ENCODE assay signal across 20 mouse cellular contexts in the genomic region with DNA sequence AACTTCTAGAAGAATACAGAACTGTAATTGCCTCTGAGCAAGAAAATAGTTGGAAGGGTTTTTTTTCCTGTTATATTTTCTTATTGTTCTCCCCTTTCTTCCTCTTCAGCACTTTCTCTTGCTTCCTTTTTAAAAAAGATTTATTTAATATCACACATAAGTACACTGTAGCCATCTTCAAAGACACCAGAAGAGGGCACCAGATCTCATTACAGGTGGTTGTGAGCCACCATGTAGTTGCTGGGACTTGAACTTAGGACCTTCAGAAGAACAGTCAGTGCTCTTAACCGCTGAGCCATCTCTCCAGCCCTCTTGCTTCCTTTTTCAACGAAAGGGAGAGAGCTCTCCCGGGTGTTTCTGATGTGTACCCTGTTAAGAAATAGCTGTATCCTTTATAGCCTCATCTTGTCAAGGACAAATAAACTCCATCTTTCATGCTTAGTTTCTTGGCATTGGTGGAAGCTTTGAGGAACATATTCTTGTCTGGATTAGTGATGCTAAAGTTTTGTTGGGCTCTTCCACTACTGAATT.
DNase-seq lines count a peak whose midpoint lies in the region; ATAC-seq and TF ChIP-seq lines count a peak whose summit lies in the region.
"Had no signal": no experiment of that assay in that cellular context is flagged by ENCODE, and none has a peak within 500 bp of the region (broad histone marks: within the 10 kb centered on the region; RNA-seq: fewer than 3 reads in every experiment).

No protein-coding gene starts in this region.

- no peak overlapping the region for H3K4me2 ChIP-seq in hindbrain, postnatal 0 days (ENCODE audit: low read depth, low read length)
- H3K4me2 ChIP-seq in hindbrain, embryonic 11.5 days (replicated peaks; ENCODE audit: low read depth, low read length): no peak overlapping the region
- H3K4me2 ChIP-seq: limb, embryonic 15.5 days; midbrain, embryonic 15.5 days had no signal

- H3K36me3 ChIP-seq in hindbrain, postnatal 0 days (ENCODE audit: insufficient read depth, low read length): no peaks in the 10 kb centered on the region
- H3K36me3 ChIP-seq in hindbrain, embryonic 11.5 days (ENCODE audit: control insufficient read depth, insufficient read depth, low read length): no peaks in the 10 kb centered on the region
- H3K36me3 ChIP-seq: limb, embryonic 15.5 days; midbrain, embryonic 15.5 days had no signal

- no peak overlapping the region for H3K4me3 ChIP-seq in hindbrain, postnatal 0 days (ENCODE audit: low read length)
- no peak overlapping the region for H3K4me3 ChIP-seq in hindbrain, embryonic 11.5 days (ENCODE audit: low read depth, low read length)
- H3K4me3 ChIP-seq: limb, embryonic 15.5 days; midbrain, embryonic 15.5 days had no signal

- H3K27me3 ChIP-seq in hindbrain, postnatal 0 days (ENCODE audit: insufficient read depth, low read length): no peaks in the 10 kb centered on the region
- H3K27me3 ChIP-seq in hindbrain, embryonic 11.5 days (ENCODE audit: control insufficient read depth, insufficient read depth, low read length): no peaks in the 10 kb centered on the region
- H3K27me3 ChIP-seq: limb, embryonic 15.5 days; midbrain, embryonic 15.5 days had no signal

- no peaks in the 10 kb centered on the region for H3K9me3 ChIP-seq in hindbrain, postnatal 0 days (ENCODE audit: low read length)
- no peaks in the 10 kb centered on the region for H3K9me3 ChIP-seq in hindbrain, embryonic 11.5 days (ENCODE audit: control insufficient read depth, low read length)
- H3K9me3 ChIP-seq: limb, embryonic 15.5 days; midbrain, embryonic 15.5 days had no signal

- no peak for ATAC-seq in hindbrain, postnatal 0 days
- no peak for ATAC-seq in hindbrain, embryonic 11.5 days (ENCODE audit: low FRiP score)
- ATAC-seq: forebrain, embryonic 16.5 days; midbrain, embryonic 15.5 days had no signal

- no peak overlapping the region for H3K9ac ChIP-seq in hindbrain, postnatal 0 days (replicated peaks; ENCODE audit: low read length)
- H3K9ac ChIP-seq in hindbrain, embryonic 11.5 days (ENCODE audit: low read depth, low read length): no peak overlapping the region
- H3K9ac ChIP-seq: limb, embryonic 15.5 days; midbrain, embryonic 15.5 days had no signal

- no peak overlapping the region for H3K27ac ChIP-seq in hindbrain, postnatal 0 days
- no peak overlapping the region for H3K27ac ChIP-seq in hindbrain, embryonic 11.5 days (ENCODE audit: low read depth, low read length)
- H3K27ac ChIP-seq: limb, embryonic 15.5 days; midbrain, embryonic 15.5 days had no signal

- WGBS in hindbrain, postnatal 0 days: 88% methylated on average over 3 of the region's 3 CpGs
- WGBS in hindbrain, embryonic 11.5 days: 80% methylated on average over 3 of the region's 3 CpGs

- peak; percentile 8; the same call in 1 of the 2 replicates for TF ChIP-seq CTCF in hindbrain, postnatal 0 days (IDR thresholded peaks at IDR 0.05; ENCODE audit: low read depth)

- no peak for DNase-seq in hindbrain, postnatal 0 days (ENCODE audit: low spot score)
- no peak for DNase-seq in hindbrain, embryonic 11.5 days (ENCODE audit: low spot score)
- DNase-seq in 3134 (ENCODE audit: extremely low read depth, insufficient read length, low spot score): peak; percentile 30
- DNase-seq in 416B (ENCODE audit: low read depth): peak; percentile 45
- DNase-seq in R1 (ENCODE audit: low read depth, low spot score): peak; percentile 32
- DNase-seq in frontal cortex, adult 2 months (ENCODE audit: extremely low spot score in 1 of 2, low spot score in 1 of 2): no peak
- no peak for DNase-seq in cerebellum, adult 8-10 months
- DNase-seq: adrenal gland, postnatal 36 days; cerebellum, adult 11-12 months; cerebellum, postnatal 25 days; embryo, embryonic 11 days; heart, postnatal 4 days; kidney, adult 8-10 months; kidney, postnatal 36 days; lung, postnatal 10 days; right cerebral cortex, postnatal 14 days; thymus, adult 2 months had no signal

- H3K4me1 ChIP-seq in hindbrain, postnatal 0 days (ENCODE audit: insufficient read depth, low read length): no peaks in the 10 kb centered on the region
- H3K4me1 ChIP-seq in hindbrain, embryonic 11.5 days (replicated peaks; ENCODE audit: control insufficient read depth, insufficient read depth, low read length): no peaks in the 10 kb centered on the region
- H3K4me1 ChIP-seq: limb, embryonic 15.5 days; midbrain, embryonic 15.5 days had no signal

Comparison
In these comparisons a context has a peak if more than half of its experiments do, and no peak if none do; other contexts are left out.
1. DNase-seq: peak in 3134 (single experiment), 416B (single experiment) and R1 (single experiment); none in hindbrain, postnatal 0 days (single experiment), hindbrain, embryonic 11.5 days (single experiment), frontal cortex, adult 2 months (0 of 2) and cerebellum, adult 8-10 months (single experiment).